Mouse (Mus musculus): ENCODE measurements around the gene Mtrr. TPM values are rescaled to one million over a fixed set of nuclear protein-coding genes. Genes with fewer than 3 reads are reported as not detected.

Gene Mtrr
- polyA plus RNA-seq (2012; rRNA removed) = 12.4 and 16.0 TPM in 2 replicates

DNA sequence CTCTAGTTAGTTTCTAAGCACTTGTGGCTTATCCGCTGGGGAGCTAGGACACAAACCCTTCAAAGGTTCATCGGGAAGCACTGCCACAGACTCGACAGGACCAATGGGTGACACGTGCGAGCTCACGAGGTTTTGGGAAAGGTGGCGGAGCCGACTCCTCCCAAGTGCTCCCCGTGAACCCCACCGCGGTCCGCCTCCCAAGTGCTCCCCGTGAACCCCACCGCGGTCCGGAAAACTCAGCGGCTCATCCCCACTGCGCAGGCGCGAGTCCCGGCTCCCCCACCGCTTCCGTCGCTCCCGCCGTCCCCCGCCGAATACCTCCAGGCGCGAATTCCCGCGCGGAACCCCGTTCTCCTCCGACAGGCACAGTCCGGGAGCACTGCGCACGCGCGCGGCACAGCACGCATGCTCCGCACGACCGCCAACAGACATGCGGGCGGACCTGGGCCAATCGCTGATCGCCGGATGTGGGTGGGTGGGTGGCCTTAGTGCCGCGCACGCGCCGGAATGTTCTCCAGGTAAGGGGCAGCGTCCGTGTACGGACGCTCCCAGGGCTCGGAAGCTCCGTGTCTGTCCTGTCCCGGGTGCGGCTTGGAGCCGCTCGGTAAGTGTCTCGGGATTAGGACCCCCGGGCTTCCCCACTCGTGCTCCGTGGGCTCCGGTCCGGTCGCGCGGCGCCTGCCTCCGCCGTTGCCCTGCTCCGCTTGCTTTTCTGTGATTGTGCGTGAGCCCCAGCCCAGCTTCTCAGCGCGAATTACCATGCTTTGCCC, at the start of gene Mtrr, which contains the start of gene Fastkd3:
Gene Mtrr, minus strand, starts transcription at position 403 of the 770 bp plus-strand sequence.
Gene Fastkd3, plus strand, starts transcription at position 488 of the 770 bp plus-strand sequence.
- DNase-seq (ENCODE audit: low read depth) = peak; percentile 99
- TF ChIP-seq CTCF (IDR thresholded peaks at IDR 0.05; ENCODE audit: borderline replicate concordance, extremely low read depth, insufficient read depth, insufficient read length) = no peak
- TF ChIP-seq POLR2A (IDR thresholded peaks at IDR 0.05; ENCODE audit: borderline replicate concordance, extremely low read depth, insufficient read depth, insufficient read length, poor library complexity, severe bottlenecking) = peak; percentile 73; the same call in 1 of the 2 replicates

DNA sequence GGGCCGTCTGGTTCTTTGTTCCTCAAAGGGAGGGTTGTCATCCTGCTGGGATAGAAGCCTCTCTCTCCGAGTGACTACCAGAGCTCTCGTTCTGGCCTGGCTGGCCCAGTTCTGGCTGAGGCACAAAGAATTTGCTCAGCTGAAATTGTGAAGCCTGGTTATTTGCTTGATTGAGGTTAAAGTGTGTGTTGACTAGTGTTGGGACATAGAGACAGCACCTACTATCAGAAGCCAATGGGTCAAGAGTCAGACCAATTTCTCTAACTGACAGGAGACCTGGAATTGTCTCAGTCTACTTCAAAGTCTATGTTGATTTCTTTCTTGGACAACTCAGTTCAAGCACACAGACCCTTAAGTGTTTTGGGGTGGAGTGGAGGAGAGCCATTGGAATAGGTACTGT, 45.1 kb upstream of the Mtrr start:
- no peak for DNase-seq (ENCODE audit: low read depth)
- TF ChIP-seq POLR2A (IDR thresholded peaks at IDR 0.05; ENCODE audit: borderline replicate concordance, extremely low read depth, insufficient read depth, insufficient read length, poor library complexity, severe bottlenecking) (no peak), CTCF (IDR thresholded peaks at IDR 0.05; ENCODE audit: borderline replicate concordance, extremely low read depth, insufficient read depth, insufficient read length) (no peak)

DNA sequence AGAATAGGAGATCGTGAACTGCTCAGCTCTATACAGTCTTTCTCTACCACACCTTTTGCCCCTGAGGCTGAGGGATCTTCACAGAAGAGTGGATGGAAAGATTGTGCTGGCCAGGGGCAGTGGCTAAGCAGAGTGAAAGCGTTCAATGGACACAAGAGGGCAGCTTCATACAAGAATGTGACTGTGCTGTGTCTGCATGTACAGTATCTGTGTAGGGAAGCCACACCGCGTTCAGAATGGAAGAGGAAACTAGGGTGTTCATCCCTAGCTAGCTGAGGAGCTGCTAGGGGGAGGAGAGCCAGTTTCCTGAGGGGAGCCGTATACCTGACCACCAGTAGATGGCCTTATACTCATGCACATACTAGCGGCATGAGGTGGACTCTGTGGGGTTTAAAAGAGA, 40.8 kb upstream of the Mtrr start:
- TF ChIP-seq CTCF (IDR thresholded peaks at IDR 0.05; ENCODE audit: borderline replicate concordance, extremely low read depth, insufficient read depth, insufficient read length) = no peak
- no peak for TF ChIP-seq POLR2A (IDR thresholded peaks at IDR 0.05; ENCODE audit: borderline replicate concordance, extremely low read depth, insufficient read depth, insufficient read length, poor library complexity, severe bottlenecking)
- DNase-seq (ENCODE audit: low read depth) = peak; percentile 63

DNA sequence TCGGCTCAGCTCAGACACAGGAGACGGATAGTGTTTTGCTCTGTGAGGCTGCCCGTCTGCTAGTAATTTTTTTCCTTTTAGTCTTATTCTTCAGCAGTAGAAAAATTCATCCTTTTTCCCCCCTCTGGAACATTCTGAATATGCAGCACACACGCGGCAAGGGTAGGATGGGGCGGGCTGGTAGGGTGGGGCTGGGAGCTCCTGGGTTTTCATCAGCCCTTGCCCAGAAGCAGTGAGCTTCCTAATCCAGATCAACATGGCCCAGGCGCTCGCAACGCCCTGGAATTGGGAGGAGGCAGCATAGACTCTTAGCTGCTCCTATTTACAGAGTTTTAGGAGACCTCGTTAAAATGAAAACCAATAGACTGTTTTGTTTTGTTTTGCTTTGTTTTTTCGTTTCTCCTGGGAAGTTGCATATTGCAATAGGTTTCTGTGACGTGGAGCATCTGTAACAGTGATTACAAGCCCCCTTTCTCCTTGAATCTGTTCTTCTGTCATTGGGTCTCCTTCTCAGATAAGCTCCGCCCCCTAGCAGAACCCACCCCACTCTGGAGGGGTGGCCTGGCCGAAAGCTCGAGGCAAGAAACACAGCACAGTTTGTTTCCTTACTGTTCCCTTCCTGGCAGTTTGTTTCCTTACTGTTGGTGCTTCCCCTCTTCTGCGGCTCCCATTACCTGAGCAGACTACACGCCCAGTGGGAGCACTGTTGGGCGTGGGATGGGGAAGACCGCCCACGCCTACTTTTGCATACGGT, 25.9 kb upstream of the Mtrr start:
- TF ChIP-seq CTCF (IDR thresholded peaks at IDR 0.05; ENCODE audit: borderline replicate concordance, extremely low read depth, insufficient read depth, insufficient read length) (no peak), POLR2A (IDR thresholded peaks at IDR 0.05; ENCODE audit: borderline replicate concordance, extremely low read depth, insufficient read depth, insufficient read length, poor library complexity, severe bottlenecking) (no peak)
- DNase-seq (ENCODE audit: low read depth) = peak; percentile 55

DNA sequence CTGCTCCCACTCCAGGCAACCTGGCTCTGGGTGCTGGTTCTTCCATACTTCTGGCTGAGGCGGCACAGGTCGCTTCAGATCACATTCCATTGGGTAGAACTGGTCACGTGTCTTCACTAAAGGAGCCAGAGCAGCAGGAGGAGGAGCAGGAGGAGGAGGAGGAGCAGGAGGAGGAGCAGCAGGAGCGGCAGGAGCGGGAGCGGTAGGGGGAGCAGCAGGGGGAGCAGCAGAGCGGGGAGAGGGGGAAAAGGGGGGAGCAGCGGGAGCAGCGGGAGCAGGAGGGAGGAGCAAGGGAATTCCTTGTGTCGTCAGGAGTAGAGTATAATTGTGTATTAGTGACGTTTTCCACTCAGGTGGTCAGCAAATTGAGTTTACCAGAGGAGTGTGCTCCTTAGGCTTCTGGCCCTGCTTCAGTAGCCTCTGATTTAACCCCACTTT, 23.8 kb upstream of the Mtrr start:
- peak; percentile 85 for DNase-seq (ENCODE audit: low read depth)
- TF ChIP-seq CTCF (IDR thresholded peaks at IDR 0.05; ENCODE audit: borderline replicate concordance, extremely low read depth, insufficient read depth, insufficient read length) (no peak), POLR2A (IDR thresholded peaks at IDR 0.05; ENCODE audit: borderline replicate concordance, extremely low read depth, insufficient read depth, insufficient read length, poor library complexity, severe bottlenecking) (no peak)

DNA sequence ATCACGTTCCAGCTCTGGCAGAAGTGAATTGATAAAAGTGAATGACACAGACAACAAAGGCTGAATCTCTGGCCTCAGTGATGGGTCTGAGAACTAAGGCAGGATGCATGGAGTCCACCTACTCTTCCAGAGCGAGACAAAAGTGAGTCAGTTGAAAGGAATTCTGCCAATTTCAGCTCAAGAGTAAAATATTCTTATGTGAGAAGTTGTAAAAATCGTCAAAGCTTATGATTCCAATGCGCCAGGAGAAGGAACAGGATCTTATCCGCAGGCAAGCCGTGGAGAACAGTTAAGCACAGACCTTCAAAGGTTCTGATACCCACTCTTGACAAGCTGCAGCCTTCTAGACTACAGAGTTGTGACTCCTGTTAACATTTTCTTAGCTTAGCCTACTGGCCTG, 21.1 kb upstream of the Mtrr start:
- no peak for DNase-seq (ENCODE audit: low read depth)
- TF ChIP-seq CTCF (IDR thresholded peaks at IDR 0.05; ENCODE audit: borderline replicate concordance, extremely low read depth, insufficient read depth, insufficient read length) (no peak), POLR2A (IDR thresholded peaks at IDR 0.05; ENCODE audit: borderline replicate concordance, extremely low read depth, insufficient read depth, insufficient read length, poor library complexity, severe bottlenecking) (no peak)

DNA sequence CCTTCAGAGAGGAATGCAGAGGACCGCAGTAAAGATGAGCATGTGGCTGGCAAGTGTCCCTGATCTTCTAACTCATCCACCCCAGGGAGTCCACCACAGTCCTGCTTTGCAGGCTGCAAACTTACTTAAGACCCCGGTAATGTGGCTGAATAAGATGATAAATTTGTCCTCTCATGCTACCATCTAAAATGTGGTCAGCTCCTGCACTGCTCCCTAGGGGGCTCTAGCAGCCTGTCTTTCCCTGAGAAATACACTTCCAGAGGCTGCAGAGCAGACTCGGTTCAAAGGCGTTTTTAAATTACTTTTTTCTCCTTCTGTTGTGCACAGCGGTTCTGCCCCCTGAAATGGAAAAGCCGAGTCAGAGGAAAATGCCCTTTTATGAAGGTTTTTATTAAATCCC, 19.2 kb upstream of the Mtrr start:
- peak; percentile 81 for DNase-seq (ENCODE audit: low read depth)

DNA sequence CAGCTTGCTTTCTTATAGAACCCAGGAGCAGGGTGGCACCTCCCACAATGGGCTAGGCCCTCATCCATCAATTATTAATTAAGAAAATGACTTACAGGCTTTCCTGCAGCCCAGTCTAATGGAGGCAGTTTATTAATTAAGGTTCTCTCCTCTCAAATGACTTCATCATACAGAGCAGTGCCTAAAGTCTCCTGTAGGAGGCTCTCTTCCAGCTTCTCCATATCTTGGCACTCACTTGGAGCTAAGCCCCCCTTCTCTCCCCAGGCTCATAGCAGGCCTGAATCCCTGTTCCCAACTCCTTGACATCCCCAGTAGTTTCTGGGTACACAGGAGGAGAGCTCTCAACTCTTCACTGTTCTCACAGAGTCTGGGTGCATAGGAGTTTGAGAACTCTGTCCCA, 17.0 kb upstream of the Mtrr start:
- no peak for DNase-seq (ENCODE audit: low read depth)
- TF ChIP-seq CTCF (IDR thresholded peaks at IDR 0.05; ENCODE audit: borderline replicate concordance, extremely low read depth, insufficient read depth, insufficient read length) = no peak
- TF ChIP-seq POLR2A (IDR thresholded peaks at IDR 0.05; ENCODE audit: borderline replicate concordance, extremely low read depth, insufficient read depth, insufficient read length, poor library complexity, severe bottlenecking) = no peak

More for the DNA sequence above, 19.2 kb upstream of the Mtrr start:
- TF ChIP-seq POLR2A (IDR thresholded peaks at IDR 0.05; ENCODE audit: borderline replicate concordance, extremely low read depth, insufficient read depth, insufficient read length, poor library complexity, severe bottlenecking) = no peak
- peak; percentile 66; the same call in 1 of the 2 replicates for TF ChIP-seq CTCF (IDR thresholded peaks at IDR 0.05; ENCODE audit: borderline replicate concordance, extremely low read depth, insufficient read depth, insufficient read length)

DNA sequence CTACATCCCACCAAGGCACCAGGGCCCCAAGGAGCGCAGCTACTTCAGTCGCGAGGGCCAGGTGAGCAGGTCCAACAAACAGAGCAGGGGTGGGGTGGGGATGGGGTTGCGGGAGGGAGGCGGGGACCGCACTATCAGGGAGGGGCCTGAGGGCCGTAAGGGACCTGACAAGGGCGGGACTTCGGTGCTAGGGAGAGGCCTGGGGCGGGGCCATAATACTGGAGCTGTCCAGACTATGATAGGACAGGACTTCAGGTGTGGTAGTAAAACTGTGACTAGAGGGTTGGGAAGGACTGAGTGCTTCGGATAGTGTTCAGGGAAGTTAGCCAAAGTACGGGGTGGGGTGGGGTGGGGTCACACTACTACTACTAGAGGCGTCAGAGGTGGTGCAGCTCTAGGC, 15.7 kb upstream of the Mtrr start:
- DNase-seq (ENCODE audit: low read depth) = no peak

DNA sequence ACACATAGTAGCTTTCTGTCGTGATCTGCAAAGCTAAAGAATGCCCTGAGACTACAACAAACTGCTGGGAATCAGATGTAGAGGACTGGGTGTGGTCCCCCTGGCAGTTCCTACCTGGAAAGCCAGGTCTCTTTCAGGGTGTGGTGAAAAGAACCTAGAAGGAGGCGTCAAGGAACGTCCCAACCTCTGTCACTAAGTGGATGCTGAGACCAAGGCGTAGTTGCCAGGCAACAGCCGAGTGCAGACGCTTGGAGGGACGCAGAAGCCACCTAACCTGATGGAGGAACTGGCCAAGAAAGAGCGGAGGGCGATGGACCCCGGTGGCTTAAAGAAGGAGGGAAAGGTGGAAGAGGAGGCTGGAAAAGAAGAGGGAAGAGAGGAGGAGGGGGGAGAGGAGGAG, 15.2 kb upstream of the Mtrr start, which contains the start of gene 1700001L19Rik:
Gene 1700001L19Rik, plus strand, starts transcription at position 223 of the 400 bp plus-strand sequence.
- TF ChIP-seq POLR2A (IDR thresholded peaks at IDR 0.05; ENCODE audit: borderline replicate concordance, extremely low read depth, insufficient read depth, insufficient read length, poor library complexity, severe bottlenecking) (no peak), CTCF (IDR thresholded peaks at IDR 0.05; ENCODE audit: borderline replicate concordance, extremely low read depth, insufficient read depth, insufficient read length) (no peak)
- DNase-seq (ENCODE audit: low read depth) = peak; percentile 38

More for the DNA sequence above, 15.7 kb upstream of the Mtrr start:
- TF ChIP-seq CTCF (IDR thresholded peaks at IDR 0.05; ENCODE audit: borderline replicate concordance, extremely low read depth, insufficient read depth, insufficient read length) = no peak
- TF ChIP-seq POLR2A (IDR thresholded peaks at IDR 0.05; ENCODE audit: borderline replicate concordance, extremely low read depth, insufficient read depth, insufficient read length, poor library complexity, severe bottlenecking) = no peak

DNA sequence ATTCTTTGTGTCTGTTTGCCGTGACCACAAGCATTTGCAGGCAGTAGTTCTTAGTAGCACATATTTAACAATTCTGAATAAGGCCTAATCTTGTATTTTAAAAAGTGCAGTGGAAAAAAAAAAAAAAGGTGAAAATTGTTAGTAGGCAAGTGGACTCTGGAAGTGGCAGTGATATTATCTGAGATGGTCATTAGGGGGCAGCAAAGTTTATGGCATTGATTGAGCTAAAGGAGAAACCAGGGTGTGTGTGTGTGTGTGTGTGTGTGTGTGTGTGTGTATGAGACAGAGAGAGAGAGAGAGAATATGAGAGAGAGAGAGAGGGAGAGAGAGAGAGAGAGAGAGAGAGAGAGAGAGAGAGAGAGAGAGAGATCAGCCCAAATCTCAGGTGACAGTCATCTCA, 11.8 kb upstream of the Mtrr start:
- DNase-seq (ENCODE audit: low read depth) = peak; percentile 69

More for the DNA sequence above, 11.8 kb upstream of the Mtrr start:
- TF ChIP-seq CTCF (IDR thresholded peaks at IDR 0.05; ENCODE audit: borderline replicate concordance, extremely low read depth, insufficient read depth, insufficient read length) (peak; percentile 22; the same call in 1 of the 2 replicates), POLR2A (IDR thresholded peaks at IDR 0.05; ENCODE audit: borderline replicate concordance, extremely low read depth, insufficient read depth, insufficient read length, poor library complexity, severe bottlenecking) (no peak)
